Mouse (Mus musculus) heart, embryonic 14.5 days (tissue): ENCODE data around the gene Slc51a. TPM values are rescaled to one million over a fixed set of nuclear protein-coding genes. Genes with fewer than 3 reads are reported as not detected.

Experiments used
- ATAC-seq: fragments of 200-750 bp; cut with Nextera tagmentation; 2 replicates; pipeline ENCODE4 v1.8.0; 2017; ENCODE audit warnings: low read depth, moderate TSS enrichment; ENCODE audit not compliant: insufficient number of reproducible peaks, insufficient read depth, low FRiP score
- H3K27ac ChIP-seq, 2 experiments: fragments of 200-500 bp in 1 of 2; fragments of 300-500 bp in 1 of 2; sonication (generic) in 1 of 2; replicated peaks in 1 of 2; 2 replicates each; pipeline ENCODE4 v1.5.1; 2012 to 2014; ENCODE audit warnings: low read depth in 2 of 2, low read length in 2 of 2, control low read depth in 1 of 2, mild to moderate bottlenecking in 1 of 2, mixed read lengths in 1 of 2; ENCODE audit not compliant: control insufficient read depth in 1 of 2, insufficient read depth in 1 of 2
- H3K27me3 ChIP-seq: fragments of 300-500 bp; sonication (generic); 2 replicates; pipeline ENCODE4 v1.6.1; 2014; ENCODE audit warnings: mild to moderate bottlenecking, low read length, control low read depth; ENCODE audit not compliant: control insufficient read depth, insufficient read depth
- H3K36me3 ChIP-seq: fragments of 300-500 bp; sonication (generic); 2 replicates; pipeline ENCODE4 v1.6.1; 2014; ENCODE audit warnings: mild to moderate bottlenecking, control low read depth, low read length, mixed read lengths; ENCODE audit not compliant: control insufficient read depth, insufficient read depth
- H3K4me1 ChIP-seq, 2 experiments: fragments of 200-500 bp in 1 of 2; fragments of 300-500 bp in 1 of 2; sonication (generic) in 1 of 2; 2 replicates each; pipeline ENCODE4 v1.6.1; 2012 to 2014; ENCODE audit warnings: low read length in 2 of 2, control low read depth in 1 of 2, mixed read lengths in 1 of 2; ENCODE audit not compliant: control insufficient read depth in 2 of 2, insufficient read depth in 2 of 2
- H3K4me2 ChIP-seq: fragments of 300-500 bp; sonication (generic); 2 replicates; pipeline ENCODE4 v1.6.1; 2014; ENCODE audit warnings: mild to moderate bottlenecking, low read length
- H3K4me3 ChIP-seq, 2 experiments: fragments of 200-500 bp in 1 of 2; fragments of 300-500 bp in 1 of 2; sonication (generic) in 1 of 2; 2 replicates each; pipeline ENCODE4 v1.5.1; 2012 to 2014; ENCODE audit warnings: low read length in 2 of 2, mild to moderate bottlenecking in 2 of 2, control low read depth in 1 of 2, low read depth in 1 of 2, moderate library complexity in 1 of 2; ENCODE audit not compliant: control insufficient read depth in 1 of 2, insufficient read depth in 1 of 2
- H3K9ac ChIP-seq: fragments of 300-500 bp; sonication (generic); 2 replicates; pipeline ENCODE4 v1.6.1; 2014; ENCODE audit warnings: mild to moderate bottlenecking, low read length
- H3K9me3 ChIP-seq: fragments of 300-500 bp; sonication (generic); 2 replicates; pipeline ENCODE4 v1.6.1; 2016; ENCODE audit warnings: low read length, control low read depth; ENCODE audit not compliant: control insufficient read depth
- WGBS: fragments of 180-500 bp; shearing (Covaris S2); extraction: QIAGEN DNeasy Blood & Tissue Kit; methylation state at CpG from one replicate; pipeline ENCODE4 v1.1.7; 2014; 5-methylcytosine and 5-hydroxymethylcytosine counted together
- polyA plus RNA-seq: library from polyadenylated mRNA; unstranded; fragments of >200 nt; fragmentation: Nextera tagmentation; extraction: Ambion mirVana; gene quantifications from 2 replicates; pipeline ENCODE4 v1.2.1, GENCODE M21; 2014

Slc51a gene
- polyA plus RNA-seq, 1 experiment from 2014 or later = 1.4 TPM

DNA sequence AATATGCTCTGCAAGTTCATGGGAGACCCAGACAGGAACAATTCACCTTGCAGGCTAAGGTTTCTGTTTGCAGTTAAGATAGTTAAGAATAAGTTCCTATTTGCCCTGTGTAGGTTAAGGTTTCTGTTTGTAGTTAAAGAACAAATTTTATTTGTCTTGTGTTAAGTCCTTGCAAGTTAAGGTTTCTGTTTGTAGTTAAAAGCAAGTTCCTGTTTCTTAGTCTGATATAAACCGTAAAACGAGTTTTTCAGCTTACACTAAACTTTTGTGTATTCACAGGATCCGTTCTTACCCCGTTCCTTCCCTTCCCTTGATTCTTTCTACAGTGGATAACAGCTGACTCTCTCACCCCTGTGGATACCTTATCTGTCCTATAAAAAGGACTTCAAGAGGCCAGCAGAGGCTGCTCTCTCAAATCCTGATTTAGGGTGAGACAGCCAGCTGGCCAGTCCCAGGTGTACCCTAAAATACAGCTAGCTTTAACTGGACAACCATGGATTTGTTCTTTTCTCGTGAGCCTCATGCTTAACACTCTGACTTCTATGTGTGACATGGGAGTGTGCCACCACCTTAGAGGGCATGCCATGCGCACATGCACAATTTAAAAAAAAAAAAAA is 35.0 kb upstream of the Slc51a start:
- Histone ChIP-seq H3K9ac (0 out of 2 replicates have a peak overlapping the region, but pooled peaks have one; percentile 36), H3K9me3 (no peaks in the 10 kb centered on the region), H3K36me3 (no peaks in the 10 kb centered on the region), H3K4me3 (no peak overlapping the region), H3K4me1 (peaks cover 11 to 26% of the 10 kb centered on the region in 2 experiments), H3K27ac (0 out of 4 replicates have a peak overlapping the region, but pooled peaks of 1 of the 2 experiments have one; percentile 29), H3K27me3 (no peaks in the 10 kb centered on the region), H3K4me2 (peak overlapping the region; percentile 14; the same call in 1 of the 2 replicates)
- ATAC-seq = no peak
- 42% methylated on average over 6 of the region's 6 CpGs for WGBS

DNA sequence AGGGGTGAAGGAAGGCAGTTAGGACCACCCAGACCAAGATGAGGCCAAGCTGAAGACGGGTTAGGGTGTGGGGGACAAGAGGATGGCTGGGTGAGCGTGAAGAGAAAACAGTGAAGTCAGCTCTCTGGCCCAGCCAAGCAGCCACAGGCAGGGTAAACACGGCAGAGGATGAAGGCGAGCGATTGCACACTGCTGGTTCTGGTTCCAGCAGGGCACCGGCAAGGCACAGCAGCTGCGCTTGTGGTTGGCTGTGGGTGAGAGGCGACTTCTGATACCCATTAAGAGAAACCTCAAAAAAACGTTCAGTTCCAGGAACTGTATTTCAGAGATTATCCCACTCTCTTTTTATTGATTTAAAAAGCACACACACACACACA is 32.7 kb upstream of the Slc51a start:
- no peak overlapping the region for H3K27ac ChIP-seq
- no peaks in the 10 kb centered on the region for H3K27me3 ChIP-seq
- WGBS = 74% methylated on average over 9 of the region's 9 CpGs
- no peak for ATAC-seq
- H3K36me3 ChIP-seq = no peaks in the 10 kb centered on the region
- no peaks in the 10 kb centered on the region for H3K9me3 ChIP-seq
- H3K9ac ChIP-seq = no peak overlapping the region
- H3K4me1 ChIP-seq = peaks cover 18 to 33% of the 10 kb centered on the region in 2 experiments
- H3K4me2 ChIP-seq = no peak overlapping the region
- H3K4me3 ChIP-seq = no peak overlapping the region

DNA sequence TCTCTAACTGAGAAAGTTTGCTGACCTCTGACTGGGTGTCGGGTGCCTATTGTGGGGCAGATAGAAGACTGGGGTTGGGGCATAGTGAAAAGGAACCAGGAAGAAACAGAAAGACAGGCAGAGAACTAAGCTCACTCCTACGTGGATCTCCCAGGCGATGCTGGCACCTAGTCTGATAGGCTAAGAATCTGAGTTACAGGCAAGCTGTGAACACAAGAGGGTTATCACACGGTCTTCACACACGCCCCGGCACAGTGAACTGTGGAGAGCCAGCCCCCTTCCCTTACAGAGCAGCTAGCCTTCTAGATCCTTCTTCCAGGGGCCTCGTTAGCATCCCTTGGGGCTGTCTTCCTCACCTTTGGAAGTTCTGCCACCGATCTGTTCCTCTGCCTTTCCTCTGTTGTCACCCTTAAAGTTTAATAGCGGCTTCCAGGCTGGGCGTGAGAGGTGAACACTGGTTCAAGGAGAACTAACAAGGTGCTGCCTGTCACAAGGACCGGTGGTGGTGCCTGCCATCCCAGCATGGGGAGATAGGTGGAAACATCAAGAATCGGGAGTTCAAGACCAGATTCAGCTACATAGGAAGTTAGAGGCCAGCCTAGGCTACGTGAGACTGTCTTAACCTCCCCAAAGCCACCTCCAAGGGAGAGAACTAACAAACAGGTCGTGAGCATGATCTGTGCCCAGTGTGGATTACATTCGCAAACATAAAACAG is 32.1 kb upstream of the Slc51a start:
- Histone ChIP-seq H3K36me3 (no peaks in the 10 kb centered on the region), H3K4me1 (peaks cover 18 to 33% of the 10 kb centered on the region in 2 experiments), H3K9ac (no peak overlapping the region; the same call in 1 of the 2 replicates), H3K27me3 (no peaks in the 10 kb centered on the region), H3K4me2 (no peak overlapping the region), H3K9me3 (no peaks in the 10 kb centered on the region), H3K4me3 (no peak overlapping the region), H3K27ac (no peak overlapping the region)
- WGBS = 58% methylated on average over 15 of the region's 15 CpGs
- no peak for ATAC-seq

DNA sequence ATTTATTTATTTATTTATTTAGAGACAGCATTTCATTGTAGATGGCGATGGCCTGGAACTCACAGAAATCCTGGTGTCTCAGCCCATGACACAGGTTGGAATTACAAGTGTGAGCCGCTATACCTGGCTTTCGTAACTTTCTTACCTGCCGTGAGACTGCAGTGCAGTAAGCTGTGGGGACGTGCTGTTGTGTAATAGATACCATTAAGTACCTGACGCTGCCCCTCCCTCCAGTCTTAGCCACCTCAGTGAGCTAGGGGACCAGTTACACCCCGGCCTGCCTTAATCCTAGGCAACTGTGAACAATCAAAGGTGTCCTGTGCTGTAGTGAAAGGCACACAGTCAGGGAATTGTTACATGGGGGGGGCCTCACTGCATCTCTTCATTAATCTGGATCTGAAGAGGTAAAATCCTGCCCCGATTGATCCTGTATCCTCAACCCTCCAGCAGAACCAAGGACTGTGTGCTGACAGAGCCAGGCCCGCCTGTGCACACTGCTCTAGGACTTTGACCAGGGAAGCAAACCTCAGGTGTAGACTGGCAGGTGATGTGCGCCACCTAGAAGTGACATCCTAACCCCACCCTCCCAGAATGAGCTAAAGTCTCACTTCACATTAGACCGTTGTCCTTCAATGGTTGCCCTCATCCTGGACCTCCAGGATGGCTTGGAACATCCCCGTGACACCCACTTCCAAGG is 30.3 kb upstream of the Slc51a start:
- H3K4me2 ChIP-seq = no peak overlapping the region
- H3K27me3 ChIP-seq = no peaks in the 10 kb centered on the region
- no peak for ATAC-seq
- H3K36me3 ChIP-seq = no peaks in the 10 kb centered on the region
- H3K4me3 ChIP-seq = no peak overlapping the region
- WGBS = 89% methylated on average over 12 of the region's 12 CpGs
- no peaks in the 10 kb centered on the region for H3K9me3 ChIP-seq
- H3K27ac ChIP-seq = no peak overlapping the region
- no peak overlapping the region for H3K9ac ChIP-seq
- H3K4me1 ChIP-seq = peaks cover 11 to 15% of the 10 kb centered on the region in 2 experiments; a peak in 3 of 4 replicates

DNA sequence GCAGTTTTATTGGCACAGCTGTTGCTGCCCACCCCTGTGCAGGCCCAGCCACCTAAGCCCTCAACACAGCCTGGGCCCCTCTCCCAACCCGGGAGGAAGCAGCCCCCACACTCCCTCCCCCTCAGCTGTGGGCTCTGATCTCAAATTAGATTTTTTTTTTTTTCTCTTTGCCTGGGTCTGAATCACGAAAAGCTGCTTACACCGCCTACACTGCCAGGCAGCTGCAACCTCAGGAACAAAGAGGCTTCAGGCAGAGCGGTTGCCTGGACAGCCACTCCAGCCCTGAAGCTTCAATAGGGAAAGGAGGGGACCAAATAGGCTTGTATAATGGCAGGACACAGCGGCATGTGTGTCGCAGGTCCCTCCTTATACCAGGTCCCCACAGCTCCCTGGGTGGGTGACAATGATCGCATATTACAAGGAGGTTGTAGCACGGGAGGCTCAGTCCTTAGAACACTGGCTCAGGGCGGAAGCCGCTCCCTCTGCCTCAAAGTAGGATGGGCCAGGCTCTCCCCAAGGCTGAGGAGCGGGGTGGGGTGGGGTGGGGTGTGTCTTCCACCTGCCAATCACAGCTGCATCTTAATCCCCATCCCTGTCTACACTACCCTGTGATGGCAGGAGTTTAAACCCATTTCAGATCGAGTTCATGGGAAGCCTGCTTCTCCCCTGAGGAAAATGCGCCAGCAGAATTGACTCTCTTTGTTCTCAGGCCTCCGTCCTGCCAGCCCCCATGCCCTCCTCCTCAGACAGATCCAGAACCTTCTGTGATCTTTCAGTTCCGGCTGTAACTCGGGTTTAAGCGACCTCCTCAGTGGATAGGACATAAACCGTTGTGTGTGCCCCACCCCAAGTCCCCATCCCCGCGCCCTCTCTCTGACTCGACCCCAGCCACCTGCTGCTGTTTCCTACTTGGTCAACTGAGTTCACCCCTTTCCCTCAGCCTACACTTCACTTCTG is 28.6 kb upstream of the Slc51a start:
- Histone ChIP-seq H3K4me3 (no peak overlapping the region), H3K9me3 (no peaks in the 10 kb centered on the region), H3K27me3 (no peaks in the 10 kb centered on the region), H3K36me3 (no peaks in the 10 kb centered on the region), H3K9ac (peak overlapping the region; percentile 41; the same call in 1 of the 2 replicates), H3K4me1 (peaks cover 11 to 12% of the 10 kb centered on the region in 2 experiments), H3K4me2 (peak overlapping the region; percentile 40; the same call in 1 of the 2 replicates), H3K27ac (peak overlapping the region in 1 of 2 experiments; percentile 33; a peak in 1 of 4 replicates)
- ATAC-seq = no peak
- 37% methylated on average over 21 of the region's 21 CpGs for WGBS

DNA sequence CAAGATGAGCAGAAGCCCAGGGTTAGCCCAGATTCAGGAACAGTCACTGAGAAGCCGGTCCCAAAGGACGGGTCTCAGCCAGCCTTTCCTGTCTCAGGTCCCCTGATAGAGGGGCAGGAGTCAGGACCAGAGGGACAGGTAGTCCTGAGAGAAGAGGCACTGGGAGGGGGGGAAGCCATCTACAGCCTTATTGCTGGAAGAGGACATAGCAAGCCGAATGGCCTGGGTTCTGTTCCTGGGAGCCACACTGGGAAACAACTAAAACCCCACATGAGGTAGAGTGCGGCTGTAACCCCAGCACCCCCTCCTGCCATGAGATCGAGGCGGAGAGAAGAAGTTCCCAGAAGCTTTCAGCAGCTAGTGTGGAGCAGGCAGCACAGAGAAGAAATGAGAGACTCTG is 26.3 kb upstream of the Slc51a start:
- H3K4me2 ChIP-seq = no peak overlapping the region
- peaks cover 29 to 33% of the 10 kb centered on the region in 2 experiments for H3K4me1 ChIP-seq
- H3K27ac ChIP-seq = no peak overlapping the region
- no peaks in the 10 kb centered on the region for H3K9me3 ChIP-seq
- H3K9ac ChIP-seq = no peak overlapping the region
- H3K27me3 ChIP-seq = no peaks in the 10 kb centered on the region
- no peaks in the 10 kb centered on the region for H3K36me3 ChIP-seq
- WGBS = 95% methylated on average over 6 of the region's 6 CpGs
- no peak for ATAC-seq
- no peak overlapping the region for H3K4me3 ChIP-seq

DNA sequence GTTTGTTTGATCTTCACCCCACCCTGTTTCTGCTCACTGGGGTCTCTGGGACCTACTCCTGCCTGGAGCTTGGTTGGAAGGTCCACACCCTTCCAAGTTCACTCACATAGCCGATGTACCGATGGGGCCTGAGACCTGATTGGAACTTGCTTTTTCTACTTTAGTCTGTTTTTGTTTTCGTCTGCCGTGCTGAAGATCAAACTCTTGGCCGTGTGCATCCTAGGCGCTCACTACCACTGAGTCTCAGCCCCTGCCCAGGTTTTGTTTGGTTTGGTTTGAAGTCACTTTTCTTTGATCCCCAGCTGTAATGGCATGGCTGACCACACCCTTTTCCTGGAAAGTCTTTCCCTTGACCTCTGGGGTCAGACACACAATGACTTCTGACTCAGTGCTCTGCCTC is 25.7 kb upstream of the Slc51a start:
- H3K9ac ChIP-seq = no peak overlapping the region
- no peak overlapping the region for H3K4me2 ChIP-seq
- H3K4me1 ChIP-seq = peaks cover 33 to 38% of the 10 kb centered on the region in 2 experiments
- H3K9me3 ChIP-seq = no peaks in the 10 kb centered on the region
- WGBS = 89% methylated on average over 6 of the region's 6 CpGs
- no peak overlapping the region for H3K4me3 ChIP-seq
- ATAC-seq = no peak
- H3K27me3 ChIP-seq = no peaks in the 10 kb centered on the region
- H3K27ac ChIP-seq = no peak overlapping the region
- H3K36me3 ChIP-seq = no peaks in the 10 kb centered on the region
